Mouse (Mus musculus) testis, adult 2 months (tissue): ENCODE results near the gene Zfr. TPM values are rescaled to one million over a fixed set of nuclear protein-coding genes. Genes with fewer than 3 reads are reported as not detected.
"Not testable (repeated sequence)": the region's sequence is repeated elsewhere in the genome, so short reads cannot be mapped to it uniquely, and the experiment has no call there.

ENCODE experiments used
- H3K27ac ChIP-seq: fragments of 200-500 bp; 2 replicates; pipeline ENCODE4 v1.5.1; 2012; ENCODE audit warnings: low read depth, low read length; ENCODE audit not compliant: control insufficient read depth, insufficient read depth
- H3K27me3 ChIP-seq: fragments of 200-500 bp; 2 replicates; pipeline ENCODE4 v1.6.1; 2012; ENCODE audit warnings: mild to moderate bottlenecking, low read length, moderate library complexity; ENCODE audit not compliant: control insufficient read depth, insufficient read depth
- H3K36me3 ChIP-seq: fragments of 200-500 bp; 2 replicates; pipeline ENCODE4 v1.6.1; 2012; ENCODE audit warnings: mild to moderate bottlenecking, low read length; ENCODE audit not compliant: control insufficient read depth, insufficient read depth
- H3K4me1 ChIP-seq: fragments of 200-500 bp; 2 replicates; pipeline ENCODE4 v1.6.1; 2012; ENCODE audit warnings: low read length; ENCODE audit not compliant: control insufficient read depth, insufficient read depth
- H3K4me3 ChIP-seq: fragments of 200-500 bp; 2 replicates; pipeline ENCODE4 v1.5.1; 2012; ENCODE audit warnings: low read depth, mild to moderate bottlenecking, low read length, moderate library complexity, mixed read lengths; ENCODE audit not compliant: control insufficient read depth
- CTCF ChIP-seq: fragments of 200-500 bp; IDR thresholded peaks from 2 replicates; pipeline ENCODE4 v1.5.1; 2012; ENCODE audit warnings: low read depth, mild to moderate bottlenecking, inconsistent platforms, low read length, moderate library complexity; ENCODE audit not compliant: control insufficient read depth, insufficient read depth, insufficient replicate concordance
- POLR2A ChIP-seq: fragments of 200-500 bp; IDR thresholded peaks from 2 replicates; pipeline ENCODE4 v1.6.1; 2012; ENCODE audit warnings: low read depth, mild to moderate bottlenecking, inconsistent platforms, low read length, moderate library complexity; ENCODE audit not compliant: control insufficient read depth
- polyA plus RNA-seq: library from polyadenylated mRNA; depleted of rRNA; stranded (reverse); fragments of >200 nt; gene quantifications from 2 replicates; pipeline ENCODE4 v1.2.3, GENCODE M21; 2012

The Zfr gene
- polyA plus RNA-seq, 1 experiment = 184 TPM

- Histone ChIP-seq H3K36me3 (no peaks in the 10 kb centered on the region), H3K4me1 (peaks cover 2% of the 10 kb centered on the region), H3K27me3 (no peaks in the 10 kb centered on the region), H3K4me3 (peak overlapping the region; percentile 98), H3K27ac (peak overlapping the region; percentile 93)
- no peak for TF ChIP-seq CTCF
- TF ChIP-seq POLR2A = no peak
These were observed 1.5 kb downstream of the Zfr start for GRCm38 (mm10) chr15:12119129-12119466.

GRCm38 (mm10) chr15:12124913-12125312 lies 7.3 kb downstream of the Zfr start:
- H3K4me3 ChIP-seq = no peak overlapping the region
- H3K36me3 ChIP-seq = no peaks in the 10 kb centered on the region; the same call in 1 of the 2 replicates
- TF ChIP-seq CTCF (no peak), POLR2A (no peak)
- no peaks in the 10 kb centered on the region for H3K27me3 ChIP-seq
- H3K4me1 ChIP-seq = no peaks in the 10 kb centered on the region
- no peak overlapping the region for H3K27ac ChIP-seq

- not testable (repeated sequence) for H3K36me3 ChIP-seq, H3K4me3 ChIP-seq, H3K27ac ChIP-seq, H3K4me1 ChIP-seq, H3K27me3 ChIP-seq
These were observed 13.2 kb downstream of the Zfr start for GRCm38 (mm10) chr15:12130871-12131270.

DNA sequence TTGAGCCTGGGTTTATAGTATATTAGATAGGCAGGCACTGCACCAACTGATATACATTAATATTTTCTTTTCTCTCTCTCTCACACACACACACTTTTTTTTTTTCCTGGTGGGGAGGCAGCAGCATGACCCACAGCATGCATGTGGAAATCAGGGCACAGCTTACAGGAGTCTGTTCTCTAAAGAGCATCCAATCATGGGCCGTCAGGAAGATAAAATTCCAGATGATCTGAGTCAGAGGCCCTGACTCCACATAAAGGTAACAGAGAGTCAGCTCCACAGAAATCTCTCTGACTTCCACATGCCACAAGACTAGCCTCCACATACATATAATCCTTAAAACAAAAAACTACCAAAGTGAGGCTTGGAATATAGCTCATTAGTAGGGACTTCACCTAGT lies 16.9 kb downstream of the Zfr start:
- Histone ChIP-seq H3K27me3 (no peaks in the 10 kb centered on the region), H3K36me3 (peaks cover 2% of the 10 kb centered on the region), H3K27ac (no peak overlapping the region), H3K4me1 (no peaks in the 10 kb centered on the region), H3K4me3 (no peak overlapping the region)
- TF ChIP-seq POLR2A = no peak
- no peak for TF ChIP-seq CTCF

GRCm38 (mm10) chr15:12135368-12135767 lies 17.7 kb downstream of the Zfr start:
- no peak overlapping the region for H3K27ac ChIP-seq
- TF ChIP-seq CTCF = no peak
- TF ChIP-seq POLR2A = no peak
- peaks cover 2% of the 10 kb centered on the region for H3K36me3 ChIP-seq
- H3K4me3 ChIP-seq = no peak overlapping the region
- no peaks in the 10 kb centered on the region for H3K4me1 ChIP-seq
- no peaks in the 10 kb centered on the region for H3K27me3 ChIP-seq

DNA sequence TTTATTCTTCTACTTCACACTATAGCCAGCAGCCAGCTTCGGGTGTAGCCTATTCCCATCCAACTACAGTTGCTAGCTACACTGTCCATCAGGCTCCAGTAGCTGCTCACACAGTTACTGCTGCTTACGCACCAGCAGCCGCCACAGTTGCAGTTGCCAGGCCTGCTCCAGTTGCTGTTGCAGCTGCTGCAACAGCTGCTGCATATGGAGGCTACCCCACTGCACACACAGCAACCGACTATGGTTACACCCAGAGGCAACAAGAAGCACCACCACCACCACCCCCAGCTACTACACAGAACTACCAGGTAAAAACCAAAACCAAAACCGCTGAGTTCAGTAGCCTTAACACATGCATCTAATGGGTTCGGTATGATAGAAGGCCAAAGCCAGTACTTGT lies 18.7 kb downstream of the Zfr start:
- no peak overlapping the region for H3K27ac ChIP-seq
- H3K4me3 ChIP-seq = no peak overlapping the region
- TF ChIP-seq POLR2A = no peak
- no peak for TF ChIP-seq CTCF
- H3K4me1 ChIP-seq = no peaks in the 10 kb centered on the region
- H3K27me3 ChIP-seq = no peaks in the 10 kb centered on the region
- peaks cover 2% of the 10 kb centered on the region for H3K36me3 ChIP-seq

- H3K4me3 ChIP-seq = no peak overlapping the region
- no peak overlapping the region for H3K27ac ChIP-seq
- no peaks in the 10 kb centered on the region for H3K4me1 ChIP-seq
- no peaks in the 10 kb centered on the region for H3K27me3 ChIP-seq
- H3K36me3 ChIP-seq = peaks cover 4% of the 10 kb centered on the region
- TF ChIP-seq CTCF (no peak), POLR2A (no peak)
These were observed 23.5 kb downstream of the Zfr start for GRCm38 (mm10) chr15:12140985-12141729.

GRCm38 (mm10) chr15:12147423-12147822 lies 29.8 kb downstream of the Zfr start:
- Histone ChIP-seq H3K36me3 (peaks cover 3% of the 10 kb centered on the region), H3K27ac (no peak overlapping the region), H3K27me3 (no peaks in the 10 kb centered on the region), H3K4me3 (no peak overlapping the region), H3K4me1 (no peaks in the 10 kb centered on the region)
- no peak for TF ChIP-seq CTCF
- no peak for TF ChIP-seq POLR2A
